Mouse (Mus musculus) heart, postnatal 0 days (tissue): ENCODE data around the gene Cadps.

ENCODE experiments used
- CTCF ChIP-seq: IDR thresholded peaks from 2 replicates; pipeline ENCODE4 v1.5.1; 2016; ENCODE audit warnings: antibody characterized with exemption, control low read depth, low read depth
- EP300 ChIP-seq: IDR thresholded peaks from 2 replicates; pipeline ENCODE4 v1.6.1; 2016; ENCODE audit warnings: antibody characterized with exemption, low read depth

GRCm38 (mm10) chr14:12780016-12780415 lies 42.9 kb downstream of the Cadps start:
- no peak for TF ChIP-seq EP300
- no peak for TF ChIP-seq CTCF
